Mouse (Mus musculus) lung, postnatal 0 days (tissue): ENCODE results near the gene Adm2. TPM values are rescaled to one million over a fixed set of nuclear protein-coding genes. Genes with fewer than 3 reads are reported as not detected.
A peak's percentile ranks its signal among the peaks of the same experiment; 100 is the strongest.

Experiments used
- ATAC-seq: fragments of 200-750 bp; cut with Nextera tagmentation; 2 replicates; pipeline ENCODE4 v1.8.0; 2017; ENCODE audit warnings: moderate library complexity
- DNase-seq: peaks from one replicate; pipeline ENCODE4 v3.0.0-alpha.2; 2016; ENCODE audit warnings: low spot score
- H3K27ac ChIP-seq: fragments of 300-500 bp; sonication (generic); 2 replicates; pipeline ENCODE4 v1.5.1; 2014; ENCODE audit warnings: antibody characterized with exemption, mild to moderate bottlenecking, low read length, mixed read lengths
- H3K27me3 ChIP-seq: fragments of 300-500 bp; sonication (generic); replicated peaks from 2 replicates; pipeline ENCODE4 v1.6.1; 2014; ENCODE audit warnings: low read length, mixed read lengths; ENCODE audit not compliant: insufficient read depth
- H3K36me3 ChIP-seq: fragments of 300-500 bp; sonication (generic); 2 replicates; pipeline ENCODE4 v1.6.1; 2014; ENCODE audit warnings: low read length, mixed read lengths; ENCODE audit not compliant: insufficient read depth
- H3K4me1 ChIP-seq: fragments of 300-500 bp; sonication (generic); 2 replicates; pipeline ENCODE4 v1.6.1; 2014; ENCODE audit warnings: antibody characterized with exemption, low read depth, low read length, mixed read lengths; ENCODE audit not compliant: insufficient read depth
- H3K4me2 ChIP-seq: fragments of 300-500 bp; sonication (generic); replicated peaks from 2 replicates; pipeline ENCODE4 v1.6.1; 2014; ENCODE audit warnings: low read depth, mild to moderate bottlenecking, low read length, moderate library complexity, mixed read lengths
- H3K4me3 ChIP-seq: fragments of 300-500 bp; sonication (generic); 2 replicates; pipeline ENCODE4 v1.5.1; 2014; ENCODE audit warnings: low read depth, low read length
- H3K9ac ChIP-seq: fragments of 300-500 bp; sonication (generic); replicated peaks from 2 replicates; pipeline ENCODE4 v1.6.1; 2014; ENCODE audit warnings: low read depth, mild to moderate bottlenecking
- H3K9me3 ChIP-seq: fragments of 300-500 bp; sonication (generic); 2 replicates; pipeline ENCODE4 v1.6.1; 2016; ENCODE audit warnings: low read length, mixed read lengths
- CTCF ChIP-seq: IDR thresholded peaks from 2 replicates; pipeline ENCODE4 v1.5.1; 2016; ENCODE audit warnings: antibody characterized with exemption, mild to moderate bottlenecking
- EP300 ChIP-seq: IDR thresholded peaks from 2 replicates; pipeline ENCODE4 v1.6.1; 2016; ENCODE audit warnings: antibody characterized with exemption, mild to moderate bottlenecking, control low read depth
- WGBS: fragments of 180-500 bp; shearing (Covaris S2); extraction: QIAGEN DNeasy Blood & Tissue Kit; methylation state at CpG from one replicate; pipeline ENCODE4 v1.1.7; 2014; 5-methylcytosine and 5-hydroxymethylcytosine counted together
- polyA plus RNA-seq: library from polyadenylated mRNA; unstranded; fragments of >200 nt; fragmentation: Nextera tagmentation; extraction: Ambion mirVana; gene quantifications from 2 replicates; pipeline ENCODE4 v1.2.1, GENCODE M21; 2015

Gene Adm2
- polyA plus RNA-seq, 1 experiment from 2014 or later, result 0.12 TPM

DNA sequence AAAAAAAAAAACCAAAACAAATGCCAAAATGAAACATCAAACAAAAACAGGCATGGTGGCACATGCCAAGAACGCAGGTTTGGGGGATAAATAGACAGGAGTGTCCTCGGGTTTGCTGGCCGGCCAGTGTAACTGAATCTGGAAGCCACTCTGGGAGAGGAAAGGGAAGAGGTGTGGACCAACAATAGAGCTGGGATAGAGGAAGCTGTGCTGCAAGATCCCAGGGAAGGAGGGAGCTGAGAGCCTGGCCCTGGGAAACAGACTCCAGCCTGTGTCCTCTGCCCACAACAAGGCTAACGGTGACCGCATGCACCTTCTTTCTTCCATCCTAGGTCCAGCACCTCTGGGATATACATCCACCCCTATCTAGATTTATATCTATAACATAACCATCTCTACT, 27.9 kb downstream of the Adm2 start:
- Histone ChIP-seq H3K4me2 (no peak overlapping the region), H3K9me3 (no peaks in the 10 kb centered on the region), H3K27ac (peak overlapping the region; percentile 43), H3K9ac (no peak overlapping the region), H3K4me1 (no peaks in the 10 kb centered on the region; the same call in 1 of the 2 replicates), H3K27me3 (no peaks in the 10 kb centered on the region), H3K4me3 (no peak overlapping the region), H3K36me3 (peaks cover 16% of the 10 kb centered on the region)
- no peak for TF ChIP-seq EP300
- no peak for TF ChIP-seq CTCF
- ATAC-seq, result no peak; the same call in 1 of the 2 replicates
- WGBS, result 75% methylated on average over 5 of the region's 5 CpGs
- DNase-seq, result no peak

- H3K27ac ChIP-seq, result peak overlapping the region; percentile 43; the same call in 1 of the 2 replicates
- H3K36me3 ChIP-seq, result peaks cover 16% of the 10 kb centered on the region
- no peak overlapping the region for H3K4me3 ChIP-seq
- H3K27me3 ChIP-seq, result no peaks in the 10 kb centered on the region
- H3K4me1 ChIP-seq, result no peaks in the 10 kb centered on the region; the same call in 1 of the 2 replicates
- no peaks in the 10 kb centered on the region for H3K9me3 ChIP-seq
- no peak overlapping the region for H3K9ac ChIP-seq
- no peak for ATAC-seq
- 86% methylated on average over 15 of the region's 15 CpGs for WGBS
- H3K4me2 ChIP-seq, result no peak overlapping the region
- no peak for DNase-seq
- no peak for TF ChIP-seq CTCF
- no peak for TF ChIP-seq EP300
These were observed 28.8 kb downstream of the Adm2 start for GRCm38 (mm10) chr15:89351302-89351701.

DNA sequence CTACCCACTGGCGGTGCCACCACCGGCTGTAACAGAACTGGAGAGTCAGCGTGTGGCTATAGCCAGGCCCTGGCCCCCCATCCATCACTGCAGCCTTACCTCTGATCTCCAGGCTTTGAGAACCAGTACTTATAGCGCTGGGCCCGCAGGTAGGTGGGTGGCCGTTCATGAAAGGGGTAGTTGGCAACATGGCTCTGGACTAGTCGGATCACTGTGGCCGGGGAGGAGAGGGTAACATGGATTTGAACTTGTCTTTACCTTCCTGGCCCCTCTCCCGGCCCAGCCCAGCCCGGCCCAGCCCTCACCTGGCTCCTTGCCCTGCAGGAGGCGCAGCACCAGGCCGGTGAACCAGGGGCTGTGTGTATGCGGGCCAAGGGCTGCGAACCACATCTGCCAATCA, 29.5 kb downstream of the Adm2 start:
- H3K4me3 ChIP-seq, result no peak overlapping the region
- DNase-seq, result no peak
- no peaks in the 10 kb centered on the region for H3K27me3 ChIP-seq
- peaks cover 16% of the 10 kb centered on the region for H3K36me3 ChIP-seq
- H3K9me3 ChIP-seq, result no peaks in the 10 kb centered on the region
- H3K9ac ChIP-seq, result no peak overlapping the region
- H3K4me1 ChIP-seq, result peaks cover 2% of the 10 kb centered on the region; the same call in 1 of the 2 replicates
- no peak for ATAC-seq
- no peak overlapping the region for H3K4me2 ChIP-seq
- H3K27ac ChIP-seq, result no peak overlapping the region
- TF ChIP-seq CTCF (no peak), EP300 (no peak)
- WGBS, result 92% methylated on average over 14 of the region's 14 CpGs

GRCm38 (mm10) chr15:89352795-89353194, 30.3 kb downstream of the Adm2 start:
- Histone ChIP-seq H3K4me3 (no peak overlapping the region), H3K9me3 (no peaks in the 10 kb centered on the region), H3K27me3 (no peaks in the 10 kb centered on the region), H3K27ac (no peak overlapping the region), H3K9ac (no peak overlapping the region), H3K36me3 (peaks cover 16% of the 10 kb centered on the region), H3K4me1 (peaks cover 5% of the 10 kb centered on the region; the same call in 1 of the 2 replicates), H3K4me2 (no peak overlapping the region)
- TF ChIP-seq CTCF (no peak), EP300 (no peak)
- WGBS, result 96% methylated on average over 12 of the region's 12 CpGs
- DNase-seq, result no peak
- ATAC-seq, result no peak

DNA sequence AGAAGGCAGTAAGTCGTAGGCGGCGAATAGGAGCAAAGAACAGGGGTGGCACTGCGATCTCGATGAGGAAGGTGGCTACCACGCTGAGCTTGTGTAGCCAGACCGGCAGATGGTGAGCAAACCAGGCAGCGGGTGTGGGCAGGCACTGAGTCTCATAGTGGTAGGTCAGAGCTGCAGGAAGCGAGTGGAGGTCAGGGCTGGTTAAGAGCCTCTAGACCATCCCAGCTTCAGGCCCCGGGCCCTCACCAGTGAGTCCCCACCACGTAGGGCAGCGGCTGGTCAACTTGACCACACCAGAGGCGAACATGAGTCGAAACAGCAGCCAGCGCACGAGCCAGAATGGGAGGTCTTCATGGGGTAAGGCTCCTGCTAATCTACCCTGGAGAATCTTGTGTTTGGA, 31.3 kb downstream of the Adm2 start:
- Histone ChIP-seq H3K4me3 (no peak overlapping the region), H3K36me3 (peaks cover 16% of the 10 kb centered on the region), H3K4me2 (no peak overlapping the region), H3K9me3 (no peaks in the 10 kb centered on the region), H3K4me1 (peaks cover 5% of the 10 kb centered on the region; the same call in 1 of the 2 replicates), H3K9ac (no peak overlapping the region; the same call in 1 of the 2 replicates), H3K27ac (no peak overlapping the region), H3K27me3 (no peaks in the 10 kb centered on the region)
- no peak for ATAC-seq
- no peak for DNase-seq
- 92% methylated on average over 16 of the region's 16 CpGs for WGBS
- TF ChIP-seq CTCF (no peak), EP300 (no peak)

DNA sequence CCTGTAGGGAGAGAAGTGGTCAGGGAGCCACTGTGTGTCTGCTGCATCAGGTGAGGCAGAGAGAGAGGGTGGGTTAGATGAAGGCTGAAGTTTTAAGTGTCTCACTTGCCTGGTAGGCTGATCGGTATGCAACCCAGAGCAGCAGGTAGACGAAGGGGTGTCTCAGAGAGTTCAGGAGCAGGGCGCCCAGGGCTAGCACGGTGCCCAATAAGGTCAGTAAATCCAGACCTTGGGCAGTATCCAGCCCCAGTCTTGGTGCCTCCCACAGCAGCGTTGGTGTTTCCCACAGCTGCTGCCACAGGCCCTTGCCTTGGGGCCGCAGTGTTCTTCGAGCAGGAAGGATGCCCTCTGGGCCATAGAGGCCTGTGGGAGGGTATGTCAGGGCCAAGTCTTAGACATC, 31.9 kb downstream of the Adm2 start:
- H3K27ac ChIP-seq, result peak overlapping the region; percentile 78; the same call in 1 of the 2 replicates
- DNase-seq (no peak), ATAC-seq (no peak)
- 73% methylated on average over 7 of the region's 7 CpGs for WGBS
- H3K36me3 ChIP-seq, result peaks cover 16% of the 10 kb centered on the region
- no peaks in the 10 kb centered on the region for H3K27me3 ChIP-seq
- peak overlapping the region; percentile 84; the same call in 1 of the 2 replicates for H3K4me3 ChIP-seq
- H3K4me2 ChIP-seq, result peak overlapping the region; percentile 71
- TF ChIP-seq EP300, result no peak
- TF ChIP-seq CTCF, result no peak
- H3K9ac ChIP-seq, result peak overlapping the region; percentile 72
- H3K4me1 ChIP-seq, result peaks cover 5% of the 10 kb centered on the region; the same call in 1 of the 2 replicates
- no peaks in the 10 kb centered on the region for H3K9me3 ChIP-seq
